9 mouse cellular contexts compared by ENCODE assay signal in genomic region chr1:39734311-39734710, GRCm38 (mm10). TPM values are rescaled to one million over a fixed set of nuclear protein-coding genes. Genes with fewer than 3 reads are reported as not detected.
A peak's percentile ranks its signal among the peaks of the same experiment; 100 is the strongest.
DNase-seq lines count a peak whose midpoint lies in the region; ATAC-seq lines count a peak whose summit lies in the region.
"Had no signal": no experiment of that assay in that cellular context is flagged by ENCODE, and none has a peak within 500 bp of the region (broad histone marks: within the 10 kb centered on the region; RNA-seq: fewer than 3 reads in every experiment).

No protein-coding gene starts in this region.

- ATAC-seq in erythroid progenitor cell, adult 5-6 weeks (replicated peaks; ENCODE audit: low FRiP score, poor library complexity, severe bottlenecking) = no peak

- WGBS in hindbrain, embryonic 10.5 days = 90% methylated on average over 13 of the region's 13 CpGs

- H3K4me1 ChIP-seq in megakaryocyte, embryonic 14.5 days = peaks cover 50% of the 10 kb centered on the region
- H3K4me1 ChIP-seq in hindbrain, embryonic 10.5 days (replicated peaks) = peaks cover 48% of the 10 kb centered on the region

- peak overlapping the region; percentile 88 for H3K4me3 ChIP-seq in megakaryocyte, embryonic 14.5 days (replicated peaks)
- no peak overlapping the region for H3K4me3 ChIP-seq in hindbrain, embryonic 10.5 days
- H3K4me3 ChIP-seq: limb, embryonic 12.5 days had no signal

- peaks cover 24% of the 10 kb centered on the region for H3K9me3 ChIP-seq in megakaryocyte, embryonic 14.5 days
- H3K9me3 ChIP-seq in hindbrain, embryonic 10.5 days = 0 out of 2 replicates have a peak, but pooled peaks cover 8% of the 10 kb centered on the region
- H3K9me3 ChIP-seq: limb, embryonic 12.5 days had no signal

- peak; percentile 46 for DNase-seq in adrenal gland, postnatal 14 days
- no peak for DNase-seq in adrenal gland, postnatal 25 days
- DNase-seq in cerebellum, adult 9-10 months = peak; percentile 31
- DNase-seq in kidney, adult 9 months = peak; percentile 58
- no peak for DNase-seq in hindbrain, embryonic 10.5 days (ENCODE audit: low spot score)
- DNase-seq in yolk sac, embryonic 10.5 days (ENCODE audit: low spot score) = no peak

- H3K27me3 ChIP-seq in megakaryocyte, embryonic 14.5 days (replicated peaks) = peaks cover 49% of the 10 kb centered on the region
- 0 out of 2 replicates have a peak, but pooled peaks cover 6% of the 10 kb centered on the region for H3K27me3 ChIP-seq in hindbrain, embryonic 10.5 days (ENCODE audit: insufficient read depth, poor library complexity, severe bottlenecking)
- H3K27me3 ChIP-seq: limb, embryonic 12.5 days had no signal

- no peak overlapping the region for H3K27ac ChIP-seq in hindbrain, embryonic 10.5 days
- H3K27ac ChIP-seq: limb, embryonic 12.5 days had no signal

- H3K36me3 ChIP-seq in megakaryocyte, embryonic 14.5 days (replicated peaks; ENCODE audit: low read length) = peaks cover 2% of the 10 kb centered on the region
- no peaks in the 10 kb centered on the region for H3K36me3 ChIP-seq in hindbrain, embryonic 10.5 days
- H3K36me3 ChIP-seq: limb, embryonic 12.5 days had no signal

RNA-seq across cellular contexts. Expression of gene Rfx8, which starts 13.5 kb away (rescaled TPM):
- 0.15 TPM in 1 of 2 replicates, not detected in the other for total RNA-seq in adrenal gland, postnatal 14 days (2021)
- 0.39 TPM in 1 of 2 replicates, not detected in the other for total RNA-seq in adrenal gland, postnatal 25 days (2021)
- 0.34 TPM in 1 of 2 replicates, not detected in the other for polyA plus RNA-seq in megakaryocyte, embryonic 14.5 days (2012; ENCODE audit: insufficient read depth, low replicate concordance)
- not detected in 2 replicates for total RNA-seq in erythroid progenitor cell, adult 5-6 weeks (2015; ENCODE audit: low replicate concordance)
- not detected in 2 replicates for total RNA-seq in erythroid progenitor cell, adult 5-6 weeks (2017; ENCODE audit: low replicate concordance)
- 0.12 and 0.22 TPM in 2 replicates for polyA plus RNA-seq in hindbrain, embryonic 10.5 days (2016; fragmentation: Nextera tagmentation; extraction: Ambion mirVana)

Comparison
In these comparisons a context has a peak if more than half of its experiments do, and no peak if none do; other contexts are left out.
1. DNase-seq: peak in adrenal gland, postnatal 14 days (single experiment), cerebellum, adult 9-10 months (single experiment) and kidney, adult 9 months (single experiment); none in adrenal gland, postnatal 25 days (single experiment), hindbrain, embryonic 10.5 days (single experiment) and yolk sac, embryonic 10.5 days (single experiment).